In the genomic region with DNA sequence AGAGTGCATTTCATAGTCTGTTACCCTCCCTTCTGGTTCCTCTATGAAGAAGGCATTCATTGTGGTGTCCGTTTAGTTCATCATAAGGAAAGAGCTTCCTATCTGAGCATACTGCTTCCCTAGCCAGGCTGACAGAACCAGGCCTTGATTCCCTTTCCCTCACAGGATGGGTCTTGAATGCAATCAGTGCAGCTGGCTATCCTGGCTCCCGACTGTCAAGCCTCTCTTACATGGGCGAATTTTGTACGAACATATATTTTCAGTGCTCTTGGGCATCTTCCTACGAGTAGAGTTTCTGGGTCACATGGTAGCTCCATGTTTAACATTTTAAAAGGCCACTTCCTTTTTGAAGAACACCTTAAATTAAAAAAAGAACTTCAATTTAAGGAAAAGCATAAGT, we compare ENCODE assay signal across 25 mouse cellular contexts.
"Had no signal": no experiment of that assay in that cellular context is flagged by ENCODE, and none has a peak within 500 bp of the region (broad histone marks: within the 10 kb centered on the region; RNA-seq: fewer than 3 reads in every experiment).

No protein-coding gene starts in this region.

- H3K4me1 ChIP-seq: intestine, embryonic 15.5 days; liver, embryonic 13.5 days; liver, embryonic 15.5 days had no signal

- DNase-seq: gastrocnemius, adult 2 months; gastrocnemius, postnatal 10 days; gastrocnemius, postnatal 25 days; heart, adult 18-20 months; heart, postnatal 10 days; heart, postnatal 4 days; kidney, adult 18-20 months; kidney, adult 8-10 months; kidney, postnatal 10 days; kidney, postnatal 25 days; kidney, postnatal 4 days; liver; liver, embryonic 13.5 days had no signal

- H3K27ac ChIP-seq: gastrocnemius, adult 2 months; heart, embryonic 10.5 days; hindbrain, embryonic 10.5 days; hindbrain, embryonic 12.5 days; hindbrain, embryonic 15.5 days; intestine, embryonic 15.5 days; limb, embryonic 10.5 days; limb, embryonic 12.5 days; liver, embryonic 13.5 days; liver, embryonic 15.5 days had no signal

- H3K27me3 ChIP-seq: heart, embryonic 12.5 days; hindbrain, embryonic 12.5 days; hindbrain, embryonic 15.5 days; intestine, embryonic 15.5 days; liver, embryonic 13.5 days; liver, embryonic 15.5 days had no signal

- H3K4me3 ChIP-seq: gastrocnemius, adult 2 months; heart, embryonic 10.5 days; heart, embryonic 12.5 days; hindbrain, embryonic 10.5 days; hindbrain, embryonic 12.5 days; hindbrain, embryonic 15.5 days; intestine, embryonic 15.5 days; layer of hippocampus, adult 2 months; limb, embryonic 10.5 days; limb, embryonic 12.5 days; liver, embryonic 13.5 days; liver, embryonic 15.5 days had no signal

- H3K36me3 ChIP-seq: heart, embryonic 10.5 days; heart, embryonic 12.5 days; hindbrain, embryonic 10.5 days; hindbrain, embryonic 12.5 days; hindbrain, embryonic 15.5 days; intestine, embryonic 15.5 days; limb, embryonic 10.5 days; limb, embryonic 12.5 days; liver, embryonic 13.5 days; liver, embryonic 15.5 days had no signal

- ATAC-seq: inflammation-experienced regulatory T-cells, adult 6 months; intestine, embryonic 15.5 days; intestine, postnatal 0 days had no signal
